Mouse (Mus musculus) kidney, postnatal 0 days (tissue): ENCODE measurements at regions not wholly inside any gene's neighbourhood (a gene's known extent, or its start where the extent isn't known, plus 50 kb on each side); places are given as distances from the start of the nearest gene placed in this dataset.

Source experiments
- ATAC-seq: fragments of 200-750 bp; cut with Nextera tagmentation; replicated peaks from 2 replicates; pipeline ENCODE4 v1.8.0; 2017; ENCODE audit warnings: low read depth, moderate number of reproducible peaks, moderate TSS enrichment, moderate library complexity; ENCODE audit not compliant: low FRiP score
- DNase-seq: peaks from one replicate; pipeline ENCODE4 v3.0.0-alpha.2; 2016; ENCODE audit warnings: low spot score
- H3K27ac ChIP-seq: fragments of 300-500 bp; sonication (generic); 2 replicates; pipeline ENCODE4 v1.5.1; 2014; ENCODE audit warnings: mild to moderate bottlenecking
- H3K27me3 ChIP-seq: fragments of 300-500 bp; sonication (generic); 2 replicates; pipeline ENCODE4 v1.6.1; 2014; ENCODE audit warnings: low read length, mixed read lengths; ENCODE audit not compliant: insufficient read depth
- H3K36me3 ChIP-seq: fragments of 300-500 bp; sonication (generic); 2 replicates; pipeline ENCODE4 v1.6.1; 2014; ENCODE audit warnings: low read length, mixed read lengths; ENCODE audit not compliant: insufficient read depth
- H3K4me1 ChIP-seq: fragments of 300-500 bp; sonication (generic); replicated peaks from 2 replicates; pipeline ENCODE4 v1.6.1; 2014; ENCODE audit warnings: antibody characterized with exemption, low read length, mixed read lengths; ENCODE audit not compliant: insufficient read depth
- H3K4me2 ChIP-seq: fragments of 300-500 bp; sonication (generic); 2 replicates; pipeline ENCODE4 v1.6.1; 2014; ENCODE audit warnings: mild to moderate bottlenecking, low read length, moderate library complexity, mixed read lengths
- H3K4me3 ChIP-seq: fragments of 300-500 bp; sonication (generic); replicated peaks from 2 replicates; pipeline ENCODE4 v1.5.1; 2014; ENCODE audit warnings: low read depth, low read length
- H3K9ac ChIP-seq: fragments of 300-500 bp; sonication (generic); 2 replicates; pipeline ENCODE4 v1.6.1; 2014; ENCODE audit warnings: low read depth, low read length
- H3K9me3 ChIP-seq: fragments of 300-500 bp; sonication (generic); replicated peaks from 2 replicates; pipeline ENCODE4 v1.6.1; 2016; ENCODE audit warnings: low read length, inconsistent platforms, mixed read lengths
- CTCF ChIP-seq: IDR thresholded peaks from 2 replicates; pipeline ENCODE4 v1.5.1; 2016; ENCODE audit warnings: antibody characterized with exemption, low read depth, mild to moderate bottlenecking, moderate library complexity
- WGBS: fragments of 180-500 bp; shearing (Covaris S2); extraction: QIAGEN DNeasy Blood & Tissue Kit; methylation state at CpG from one replicate; pipeline ENCODE4 v1.1.7; 2014; 5-methylcytosine and 5-hydroxymethylcytosine counted together

DNA sequence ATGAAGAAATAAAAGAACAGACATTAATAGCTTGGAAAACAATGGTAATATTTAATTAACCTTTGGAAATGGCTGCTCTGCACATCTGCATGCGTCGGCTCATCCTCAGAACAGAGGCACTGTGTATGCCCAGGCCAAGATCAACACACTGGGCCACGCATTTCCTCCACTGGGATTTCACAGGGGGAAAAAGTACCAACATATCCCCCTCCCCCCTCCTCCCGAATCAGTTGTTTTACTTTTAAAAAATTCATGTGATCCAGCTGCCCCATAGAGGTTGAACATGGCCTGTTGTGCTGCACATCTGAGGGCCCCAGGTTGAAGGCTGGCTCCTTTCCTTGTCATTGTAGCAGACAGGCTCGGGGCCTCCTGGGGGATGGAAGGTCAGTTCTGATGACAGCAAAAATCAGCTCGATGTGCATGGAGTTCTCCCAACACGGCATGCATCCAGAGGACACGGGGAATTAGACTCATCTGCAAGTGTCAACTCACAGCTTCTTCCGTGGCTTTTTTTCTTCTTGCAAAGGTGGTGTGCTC lies 777.7 kb upstream of the Car8 start:
- peaks cover 4% of the 10 kb centered on the region for H3K4me1 ChIP-seq
- H3K4me3 ChIP-seq: no peak overlapping the region
- no peak for TF ChIP-seq CTCF
- no peak for DNase-seq
- no peak overlapping the region for H3K27ac ChIP-seq
- no peak overlapping the region for H3K9ac ChIP-seq
- no peak overlapping the region for H3K4me2 ChIP-seq
- ATAC-seq: no peak
- H3K36me3 ChIP-seq: no peaks in the 10 kb centered on the region
- no peaks in the 10 kb centered on the region for H3K9me3 ChIP-seq
- 64% methylated on average over 9 of the region's 9 CpGs for WGBS
- H3K27me3 ChIP-seq: no peaks in the 10 kb centered on the region

- WGBS: 21% methylated on average over 14 of the region's 14 CpGs
- no peak for DNase-seq
- H3K4me2 ChIP-seq: peak overlapping the region; percentile 25; the same call in 1 of the 2 replicates
- no peaks in the 10 kb centered on the region for H3K9me3 ChIP-seq
- H3K4me3 ChIP-seq: no peak overlapping the region
- H3K9ac ChIP-seq: no peak overlapping the region
- peak; percentile 38; the same call in 1 of the 2 replicates for ATAC-seq
- H3K27me3 ChIP-seq: no peaks in the 10 kb centered on the region
- peaks cover 4% of the 10 kb centered on the region for H3K4me1 ChIP-seq
- no peak for TF ChIP-seq CTCF
- H3K36me3 ChIP-seq: no peaks in the 10 kb centered on the region
- no peak overlapping the region for H3K27ac ChIP-seq
Measured at GRCm38 (mm10) chr4:9015528-9016503, 777.0 kb upstream of the Car8 start.

GRCm38 (mm10) chr4:9014986-9015385 lies 776.1 kb upstream of the Car8 start:
- no peak for ATAC-seq
- H3K9me3 ChIP-seq: no peaks in the 10 kb centered on the region
- H3K4me3 ChIP-seq: no peak overlapping the region
- TF ChIP-seq CTCF: no peak
- H3K36me3 ChIP-seq: no peaks in the 10 kb centered on the region
- no peaks in the 10 kb centered on the region for H3K27me3 ChIP-seq
- H3K4me1 ChIP-seq: peaks cover 4% of the 10 kb centered on the region
- no peak overlapping the region for H3K27ac ChIP-seq
- WGBS: 52% methylated on average over 4 of the region's 4 CpGs
- H3K9ac ChIP-seq: no peak overlapping the region
- no peak overlapping the region for H3K4me2 ChIP-seq
- DNase-seq: no peak

- Histone ChIP-seq H3K27ac (no peak overlapping the region), H3K4me1 (peaks cover 4% of the 10 kb centered on the region), H3K4me2 (no peak overlapping the region), H3K27me3 (no peaks in the 10 kb centered on the region), H3K4me3 (no peak overlapping the region), H3K9me3 (no peaks in the 10 kb centered on the region), H3K9ac (no peak overlapping the region), H3K36me3 (no peaks in the 10 kb centered on the region)
- ATAC-seq (no peak), DNase-seq (no peak)
- no peak for TF ChIP-seq CTCF
- WGBS: 50% methylated on average over 9 of the region's 9 CpGs
Measured at GRCm38 (mm10) chr4:9012787-9013186, 773.9 kb upstream of the Car8 start.

- DNase-seq: no peak
- Histone ChIP-seq H3K9ac (no peak overlapping the region), H3K9me3 (no peaks in the 10 kb centered on the region), H3K4me1 (peaks cover 4% of the 10 kb centered on the region), H3K4me3 (no peak overlapping the region), H3K36me3 (no peaks in the 10 kb centered on the region), H3K27me3 (no peaks in the 10 kb centered on the region), H3K27ac (no peak overlapping the region), H3K4me2 (no peak overlapping the region)
- 55% methylated on average over 3 of the region's 3 CpGs for WGBS
- TF ChIP-seq CTCF: no peak
- no peak for ATAC-seq
Measured at GRCm38 (mm10) chr4:9011952-9012351, 773.1 kb upstream of the Car8 start.

- WGBS: 6% methylated on average over 7 of the region's 7 CpGs
- DNase-seq: no peak
- no peak for TF ChIP-seq CTCF
Measured at GRCm38 (mm10) chr4:9011129-9011518, 772.3 kb upstream of the Car8 start.

More at GRCm38 (mm10) chr4:9011129-9011518, 772.3 kb upstream of the Car8 start:
- Histone ChIP-seq H3K4me3 (no peak overlapping the region), H3K36me3 (no peaks in the 10 kb centered on the region), H3K27me3 (no peaks in the 10 kb centered on the region), H3K9me3 (no peaks in the 10 kb centered on the region), H3K9ac (no peak overlapping the region), H3K27ac (no peak overlapping the region), H3K4me2 (peak overlapping the region; percentile 38), H3K4me1 (peaks cover 4% of the 10 kb centered on the region)
- ATAC-seq: peak; percentile 34; the same call in 1 of the 2 replicates
